Mouse (Mus musculus) stomach, postnatal 0 days (tissue): ENCODE measurements around the gene Zswim9. TPM values are rescaled to one million over a fixed set of nuclear protein-coding genes. Genes with fewer than 3 reads are reported as not detected.
A peak's percentile ranks its signal among the peaks of the same experiment; 100 is the strongest.

Experiments used
- ATAC-seq: fragments of 200-750 bp; cut with Nextera tagmentation; 2 replicates; pipeline ENCODE4 v1.8.0; 2017; ENCODE audit not compliant: low FRiP score, low TSS enrichment
- DNase-seq: peaks from one replicate; pipeline ENCODE4 v3.0.0-alpha.2; 2016; ENCODE audit warnings: low spot score
- H3K27ac ChIP-seq: fragments of 300-500 bp; sonication (generic); replicated peaks from 2 replicates; pipeline ENCODE4 v1.5.1; 2014; ENCODE audit warnings: mild to moderate bottlenecking, control low read depth
- H3K27me3 ChIP-seq: fragments of 300-500 bp; sonication (generic); 2 replicates; pipeline ENCODE4 v1.6.1; 2014; ENCODE audit warnings: low read length; ENCODE audit not compliant: control insufficient read depth, insufficient read depth
- H3K36me3 ChIP-seq: fragments of 300-500 bp; sonication (generic); 2 replicates; pipeline ENCODE4 v1.6.1; 2014; ENCODE audit warnings: low read length, mixed read lengths; ENCODE audit not compliant: control insufficient read depth, insufficient read depth
- H3K4me1 ChIP-seq: fragments of 300-500 bp; sonication (generic); replicated peaks from 2 replicates; pipeline ENCODE4 v1.6.1; 2014; ENCODE audit warnings: antibody characterized with exemption; ENCODE audit not compliant: control insufficient read depth, insufficient read depth
- H3K4me2 ChIP-seq: fragments of 300-500 bp; sonication (generic); replicated peaks from 2 replicates; pipeline ENCODE4 v1.6.1; 2014; ENCODE audit warnings: low read depth, mild to moderate bottlenecking, control low read depth, moderate library complexity
- H3K4me3 ChIP-seq: fragments of 300-500 bp; sonication (generic); 2 replicates; pipeline ENCODE4 v1.5.1; 2014; ENCODE audit warnings: low read depth, low read length, control low read depth
- H3K9ac ChIP-seq: fragments of 300-500 bp; sonication (generic); 2 replicates; pipeline ENCODE4 v1.6.1; 2014; ENCODE audit warnings: mild to moderate bottlenecking, low read length, control low read depth, mixed read lengths
- H3K9me3 ChIP-seq: fragments of 300-500 bp; sonication (generic); 2 replicates; pipeline ENCODE4 v1.6.1; 2016; ENCODE audit warnings: low read length; ENCODE audit not compliant: control insufficient read depth
- CTCF ChIP-seq: IDR thresholded peaks from 2 replicates; pipeline ENCODE4 v1.5.1; 2016; ENCODE audit warnings: antibody characterized with exemption, low read depth, mild to moderate bottlenecking, moderate library complexity
- EP300 ChIP-seq: optimal IDR thresholded peaks from 2 replicates; pipeline ENCODE3; 2016; ENCODE audit warnings: antibody characterized with exemption
- WGBS: fragments of 180-500 bp; shearing (Covaris S2); extraction: QIAGEN DNeasy Blood & Tissue Kit; methylation state at CpG from one replicate; pipeline ENCODE4 v1.1.7; 2014; 5-methylcytosine and 5-hydroxymethylcytosine counted together
- polyA plus RNA-seq: library from polyadenylated mRNA; unstranded; fragments of >200 nt; fragmentation: Nextera tagmentation; extraction: Ambion mirVana; gene quantifications from 2 replicates; pipeline ENCODE4 v1.2.1, GENCODE M21; 2015

The Zswim9 gene
- polyA plus RNA-seq, 1 experiment from 2014 or later: 2.9 TPM

GRCm38 (mm10) chr7:13277833-13278232 lies 688 bp downstream of the Zswim9 start:
- no peak for TF ChIP-seq EP300
- TF ChIP-seq CTCF: no peak
- no peaks in the 10 kb centered on the region for H3K27me3 ChIP-seq
- DNase-seq (no peak), ATAC-seq (no peak)
- peak overlapping the region; percentile 73 for H3K4me2 ChIP-seq
- peak overlapping the region; percentile 76 for H3K9ac ChIP-seq
- no peaks in the 10 kb centered on the region; the same call in 1 of the 2 replicates for H3K4me1 ChIP-seq
- H3K36me3 ChIP-seq: no peaks in the 10 kb centered on the region
- no peak overlapping the region for H3K27ac ChIP-seq
- WGBS: 25% methylated on average over 2 of the region's 2 CpGs
- H3K4me3 ChIP-seq: peak overlapping the region; percentile 74
- H3K9me3 ChIP-seq: no peaks in the 10 kb centered on the region

GRCm38 (mm10) chr7:13277081-13277480 lies 1.4 kb downstream of the Zswim9 start, which contains the start of gene Lig1:
Gene Lig1 (plus strand): TSS chr7:13277283.
- TF ChIP-seq EP300: no peak
- TF ChIP-seq CTCF: no peak
- peak within 1 kb of the TSS; percentile 74 for H3K4me3 ChIP-seq
- H3K4me1 ChIP-seq: no peaks in the 10 kb centered on the region; the same call in 1 of the 2 replicates
- H3K27ac ChIP-seq: 0 out of 2 replicates have a peak within 1 kb of the TSS, but pooled peaks have one; percentile 73
- no peaks in the 10 kb centered on the region for H3K27me3 ChIP-seq
- peak within 1 kb of the TSS; percentile 76 for H3K9ac ChIP-seq
- ATAC-seq (no peak), DNase-seq (no peak)
- no peaks in the 10 kb centered on the region for H3K36me3 ChIP-seq
- WGBS: 98% methylated on average over 16 of the region's 16 CpGs
- peak within 1 kb of the TSS; percentile 73 for H3K4me2 ChIP-seq
- no peaks in the 10 kb centered on the region for H3K9me3 ChIP-seq

- 68% methylated on average over 1 of the region's 1 CpGs for WGBS
- no peak overlapping the region for H3K27ac ChIP-seq
- ATAC-seq: no peak
- H3K9me3 ChIP-seq: no peaks in the 10 kb centered on the region
- no peaks in the 10 kb centered on the region for H3K4me1 ChIP-seq
- no peak overlapping the region for H3K4me3 ChIP-seq
- no peaks in the 10 kb centered on the region for H3K36me3 ChIP-seq
- DNase-seq: no peak
- no peak overlapping the region for H3K4me2 ChIP-seq
- H3K27me3 ChIP-seq: no peaks in the 10 kb centered on the region
- TF ChIP-seq EP300 (no peak), CTCF (no peak)
- no peak overlapping the region for H3K9ac ChIP-seq
These were observed 6.8 kb downstream of the Zswim9 start for GRCm38 (mm10) chr7:13271704-13272103.

- WGBS: 78% methylated on average over 11 of the region's 11 CpGs
- H3K27ac ChIP-seq: no peak overlapping the region
- no peaks in the 10 kb centered on the region for H3K4me1 ChIP-seq
- no peak overlapping the region for H3K4me3 ChIP-seq
- DNase-seq (no peak), ATAC-seq (no peak)
- H3K4me2 ChIP-seq: no peak overlapping the region
- TF ChIP-seq CTCF: no peak
- no peak for TF ChIP-seq EP300
- H3K9me3 ChIP-seq: no peaks in the 10 kb centered on the region
- no peaks in the 10 kb centered on the region for H3K27me3 ChIP-seq
- no peak overlapping the region for H3K9ac ChIP-seq
- no peaks in the 10 kb centered on the region for H3K36me3 ChIP-seq
These were observed 9.1 kb downstream of the Zswim9 start for GRCm38 (mm10) chr7:13269394-13269793.

- DNase-seq (no peak), ATAC-seq (no peak)
- H3K27ac ChIP-seq: no peak overlapping the region
- no peaks in the 10 kb centered on the region for H3K27me3 ChIP-seq
- H3K9me3 ChIP-seq: no peaks in the 10 kb centered on the region
- no peaks in the 10 kb centered on the region for H3K4me1 ChIP-seq
- H3K4me2 ChIP-seq: no peak overlapping the region
- no peak overlapping the region for H3K4me3 ChIP-seq
- no peak overlapping the region for H3K9ac ChIP-seq
- WGBS: 83% methylated on average over 4 of the region's 4 CpGs
- TF ChIP-seq EP300: no peak
- TF ChIP-seq CTCF: no peak
- no peaks in the 10 kb centered on the region for H3K36me3 ChIP-seq
These were observed 9.7 kb downstream of the Zswim9 start for GRCm38 (mm10) chr7:13268749-13269260.

GRCm38 (mm10) chr7:13264396-13264795 lies 14.1 kb downstream of the Zswim9 start:
- Histone ChIP-seq H3K36me3 (no peaks in the 10 kb centered on the region), H3K4me1 (no peaks in the 10 kb centered on the region), H3K27ac (no peak overlapping the region), H3K4me2 (no peak overlapping the region), H3K9ac (no peak overlapping the region), H3K4me3 (no peak overlapping the region), H3K9me3 (no peaks in the 10 kb centered on the region), H3K27me3 (no peaks in the 10 kb centered on the region)
- ATAC-seq (no peak), DNase-seq (no peak)
- 65% methylated on average over 2 of the region's 2 CpGs for WGBS
- no peak for TF ChIP-seq EP300
- no peak for TF ChIP-seq CTCF
